Mouse (Mus musculus) heart, adult 2 months (tissue): ENCODE results near the gene Plau.

Experiments
- CTCF ChIP-seq: fragments of 200-600 bp; IDR thresholded peaks from 2 replicates; pipeline ENCODE4 v1.8.1; 2022; ENCODE audit warnings: antibody characterized with exemption, mild to moderate bottlenecking, moderate library complexity
- EP300 ChIP-seq: fragments of 200-500 bp; IDR thresholded peaks from 2 replicates; pipeline ENCODE4 v1.6.1; 2011; ENCODE audit warnings: low read depth, low read length, control low read depth; ENCODE audit not compliant: insufficient read depth
- POLR2A ChIP-seq: fragments of 200-500 bp; IDR thresholded peaks from 2 replicates; pipeline ENCODE4 v1.6.1; 2011; ENCODE audit warnings: mild to moderate bottlenecking, low read depth, low read length, control low read depth; ENCODE audit not compliant: insufficient read depth

DNA sequence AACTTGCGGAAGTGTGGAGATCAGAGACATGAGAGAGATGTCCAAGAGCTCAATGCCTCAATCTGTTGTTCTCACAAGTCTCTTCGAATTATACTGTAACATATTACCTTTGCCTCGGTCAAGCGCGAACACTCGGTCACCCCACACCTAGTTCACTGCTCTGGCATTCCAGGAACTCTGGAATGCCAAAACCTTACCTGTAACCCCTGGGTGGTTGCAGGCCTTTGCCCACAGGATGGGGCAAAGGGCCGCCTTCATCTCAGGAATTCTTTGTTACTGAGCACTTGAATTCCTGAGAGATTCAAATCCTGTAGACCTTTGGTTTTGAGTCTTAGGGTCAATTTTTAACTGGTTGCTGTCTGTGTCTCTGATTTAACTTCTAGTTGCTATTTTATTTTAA is 29.9 kb downstream of the Plau start:
- TF ChIP-seq CTCF: no peak
- no peak for TF ChIP-seq POLR2A
- TF ChIP-seq EP300: no peak
